Mouse (Mus musculus) cerebellum, postnatal 36 days (tissue): ENCODE measurements around the gene Prss3.
"Not testable (repeated sequence)": the region's sequence is repeated elsewhere in the genome, so short reads cannot be mapped to it uniquely, and the experiment has no call there.

Experiments
- DNase-seq, 2 experiments: peaks; one replicate each; pipeline ENCODE4 v3.0.0; 2021 to 2022; ENCODE audit warnings: mixed read lengths in 2 of 2

Gene Prss3

DNA sequence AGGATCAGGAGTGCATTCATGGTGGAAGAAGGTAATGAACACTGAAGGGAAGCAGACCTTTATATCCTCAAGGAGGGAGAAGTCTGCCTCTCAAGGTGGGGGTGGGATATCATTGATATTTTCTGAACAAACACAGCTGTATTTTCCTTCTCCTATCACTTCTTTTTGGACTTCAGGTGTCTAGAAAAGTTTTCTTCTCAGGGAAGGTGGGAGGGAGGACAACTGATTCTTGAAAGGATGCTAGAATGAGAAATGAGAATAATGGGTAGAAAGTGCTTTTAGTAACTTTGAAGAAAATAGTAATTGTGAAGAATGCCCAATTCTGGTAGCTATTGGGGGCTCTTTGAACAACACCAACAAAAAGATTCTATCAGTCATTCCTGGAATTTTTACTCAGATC is at the start of gene Prss3:
Prss3 (minus strand) TSS at position 101 of the 400 bp plus-strand sequence.
- DNase-seq = not testable (repeated sequence)

DNA sequence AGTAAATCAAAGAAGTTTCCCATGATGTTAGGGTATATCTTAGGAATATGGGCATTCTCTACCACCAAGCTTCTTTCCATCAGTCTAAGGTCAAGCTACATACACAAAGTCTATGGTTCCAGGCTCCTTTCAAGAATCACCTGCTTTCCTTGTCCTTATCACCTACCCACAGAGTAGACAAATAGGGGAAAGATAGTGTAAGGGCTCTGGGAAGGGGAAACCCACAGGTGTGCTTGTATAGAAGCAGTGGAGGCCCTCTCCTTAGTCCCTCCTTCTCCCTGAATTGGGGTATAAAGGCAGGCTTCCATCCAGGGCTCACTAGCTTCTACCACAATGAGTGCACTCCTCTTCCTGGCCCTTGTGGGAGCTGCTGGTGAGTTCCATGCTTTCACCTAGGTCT is 14.6 kb upstream of the Prss3 start, which contains the start of gene Gm5771:
Gm5771 (plus strand) TSS at position 301 of the 400 bp plus-strand sequence.
- not testable (repeated sequence) for DNase-seq

DNA sequence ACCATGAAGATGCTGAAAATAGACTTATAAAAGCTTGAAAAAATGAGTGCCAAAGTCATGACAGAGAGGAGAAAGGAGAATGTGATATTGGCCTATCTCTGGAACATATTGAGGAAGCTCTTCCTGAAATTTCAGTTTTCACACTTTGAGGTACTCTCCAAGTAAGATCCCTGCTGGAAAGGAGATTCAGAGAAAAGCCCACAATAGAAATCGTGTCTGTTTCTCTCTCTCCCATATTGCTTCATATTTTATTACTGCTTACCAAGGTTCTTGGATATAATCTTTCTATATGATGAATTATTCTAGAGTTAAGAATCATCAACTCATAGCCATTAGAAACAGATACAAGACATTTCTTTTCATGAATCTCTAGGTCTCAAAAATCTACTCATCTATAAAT is 14.2 kb upstream of the Prss3 start:
- not testable (repeated sequence) for DNase-seq

DNA sequence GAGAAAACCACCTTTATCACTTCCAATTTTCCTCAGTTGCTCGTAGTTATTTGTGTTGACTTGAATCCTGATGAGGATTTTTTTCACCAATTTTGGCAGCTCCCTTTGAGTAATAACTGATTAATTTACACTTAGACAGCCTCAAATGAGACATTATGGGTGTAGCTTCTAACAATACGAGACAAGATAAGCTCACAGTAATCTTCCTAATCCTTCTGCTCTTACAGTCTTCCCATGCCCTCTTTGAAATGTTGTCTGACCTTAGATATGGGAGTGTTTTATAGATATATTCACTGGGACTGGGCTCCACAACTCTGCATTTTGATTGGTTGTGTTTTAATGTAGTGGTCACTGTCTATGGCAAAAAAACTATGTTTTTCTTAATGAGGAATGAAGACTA is 9.3 kb upstream of the Prss3 start:
- DNase-seq = no peak

DNA sequence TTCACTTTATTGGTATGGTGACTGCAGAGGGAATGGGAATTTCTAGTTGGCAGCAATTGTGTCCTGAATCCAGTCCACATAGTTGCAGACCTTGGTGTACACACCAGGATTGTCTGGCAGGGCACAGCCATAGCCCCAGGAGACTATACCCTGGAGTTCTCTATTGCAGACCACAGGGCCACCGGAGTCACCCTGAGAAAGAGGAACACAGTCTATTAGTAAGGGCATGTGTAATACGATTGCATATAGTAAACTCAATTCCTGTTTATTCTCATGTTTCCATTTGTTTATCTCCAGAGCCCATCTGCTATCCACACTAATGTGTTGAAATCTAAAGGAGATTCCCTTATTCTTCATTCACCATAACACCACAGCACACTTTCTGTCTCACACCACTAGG is 3.7 kb downstream of the Prss3 start:
- not testable (repeated sequence) for DNase-seq

DNA sequence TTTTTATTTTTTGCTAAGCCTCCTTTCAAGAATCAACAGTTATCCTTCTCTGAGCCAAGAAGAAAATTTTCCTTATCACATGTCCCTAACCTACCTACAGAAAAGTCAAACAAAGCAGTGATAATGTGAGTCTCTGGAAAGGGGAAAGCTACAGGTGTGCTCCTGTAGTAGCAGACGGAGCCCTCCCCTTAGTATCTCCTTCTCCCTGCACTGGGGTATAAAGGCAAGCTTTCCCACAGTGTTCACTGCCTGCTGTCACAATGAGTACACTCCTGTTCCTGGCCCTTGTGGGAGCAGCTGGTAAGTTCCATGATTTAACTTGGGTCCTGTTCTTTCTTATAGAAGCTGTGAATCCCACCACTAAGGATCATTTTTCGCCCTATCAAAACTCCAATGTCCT is 23.5 kb downstream of the Prss3 start, which contains the start of gene Try10:
Try10 (plus strand) TSS at position 174 of the 400 bp plus-strand sequence.
- DNase-seq = no peak
